Mouse (Mus musculus) kidney, adult 2 months (tissue): ENCODE measurements at regions not wholly inside any gene's neighbourhood (a gene's known extent, or its start where the extent isn't known, plus 50 kb on each side); places are given as distances from the start of the nearest gene placed in this dataset.

Source experiments
- DNase-seq: peaks from one replicate; pipeline ENCODE4 v3.0.0; 2021
- H3K27ac ChIP-seq: fragments of 200-500 bp; 2 replicates; pipeline ENCODE4 v1.5.1; 2012; ENCODE audit warnings: low read depth, low read length, control low read depth, inconsistent platforms; ENCODE audit not compliant: insufficient read depth
- H3K27me3 ChIP-seq: fragments of 200-500 bp; replicated peaks from 2 replicates; pipeline ENCODE4 v1.6.1; 2012; ENCODE audit warnings: mild to moderate bottlenecking, moderate library complexity, low read length, inconsistent platforms; ENCODE audit not compliant: control insufficient read depth, insufficient read depth
- H3K36me3 ChIP-seq: fragments of 200-500 bp; 2 replicates; pipeline ENCODE4 v1.6.1; 2012; ENCODE audit warnings: mild to moderate bottlenecking, moderate library complexity, low read length, inconsistent platforms; ENCODE audit not compliant: control insufficient read depth, insufficient read depth
- H3K4me1 ChIP-seq: fragments of 200-500 bp; 2 replicates; pipeline ENCODE4 v1.6.1; 2011; ENCODE audit warnings: low read length; ENCODE audit not compliant: control insufficient read depth, insufficient read depth
- H3K4me3 ChIP-seq: fragments of 200-500 bp; 2 replicates; pipeline ENCODE4 v1.5.1; 2011; ENCODE audit warnings: mild to moderate bottlenecking, low read depth, low read length, control low read depth; ENCODE audit not compliant: insufficient read depth
- CTCF ChIP-seq: fragments of 200-500 bp; conservative IDR thresholded peaks from 2 replicates; pipeline ENCODE4 v1.5.1; 2011; ENCODE audit warnings: low read depth, mild to moderate bottlenecking, control low read depth, low read length, moderate library complexity, mixed read lengths; ENCODE audit not compliant: insufficient read depth, insufficient read length
- POLR2A ChIP-seq: fragments of 200-500 bp; IDR thresholded peaks from one replicate; pipeline ENCODE4 v1.6.1; 2011; ENCODE audit warnings: low read depth, low read length, control low read depth
- WGBS: fragments of 180-500 bp; shearing (Covaris S2); methylation state at CpG from one replicate; pipeline ENCODE4 v1.1.7; 2018; 5-methylcytosine and 5-hydroxymethylcytosine counted together

DNA sequence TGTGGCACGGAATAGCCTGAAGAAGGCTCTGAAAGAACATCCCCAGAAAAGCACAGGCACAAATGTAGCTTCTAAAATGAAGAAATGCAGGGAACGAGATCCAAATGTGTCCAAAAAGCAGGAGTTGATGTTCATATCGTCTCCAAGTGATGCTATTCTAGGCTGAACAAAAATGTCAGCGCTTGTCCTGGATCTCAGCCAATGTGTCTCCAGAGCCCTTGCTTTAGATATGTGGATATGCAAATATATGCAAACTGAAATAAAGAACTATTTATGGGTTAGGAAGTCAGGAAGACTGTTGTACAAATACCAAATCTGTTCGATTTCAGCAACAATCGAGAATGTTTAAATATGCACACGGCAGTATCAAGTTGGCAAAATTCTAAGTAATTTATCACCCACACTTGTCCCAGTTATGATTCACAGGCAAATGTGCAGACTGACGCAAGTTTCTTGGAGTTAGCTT, 320.4 kb downstream of the Synb start:
- Histone ChIP-seq H3K4me1 (no peaks in the 10 kb centered on the region), H3K27ac (no peak overlapping the region), H3K36me3 (no peaks in the 10 kb centered on the region), H3K4me3 (no peak overlapping the region), H3K27me3 (no peaks in the 10 kb centered on the region)
- TF ChIP-seq CTCF = no peak
- no peak for TF ChIP-seq POLR2A
- DNase-seq = no peak
- WGBS = 66% methylated on average over 8 of the region's 8 CpGs

DNA sequence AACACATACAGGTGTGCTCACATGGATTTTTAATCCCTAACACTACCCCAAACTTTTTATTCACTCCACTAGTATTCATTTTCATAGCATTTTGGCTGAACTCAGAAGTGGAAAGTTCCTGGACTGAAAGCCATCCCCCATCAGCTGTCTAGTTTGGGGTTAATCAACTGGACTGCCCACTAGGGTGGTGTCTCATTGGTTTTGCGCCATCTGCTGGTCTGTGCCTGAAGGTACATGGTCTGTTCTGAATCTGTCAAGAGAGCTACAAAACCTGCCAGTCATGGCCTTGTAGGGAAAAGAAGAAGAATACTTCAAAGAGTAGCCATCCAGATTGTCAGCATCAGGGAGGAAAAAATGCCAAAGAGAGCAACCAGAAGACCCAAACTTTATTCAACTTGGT, 327.3 kb downstream of the Synb start:
- TF ChIP-seq POLR2A = no peak
- peak; percentile 82 for TF ChIP-seq CTCF
- WGBS = 0% methylated on average over 1 of the region's 1 CpGs
- Histone ChIP-seq H3K36me3 (no peaks in the 10 kb centered on the region), H3K27ac (no peak overlapping the region), H3K4me1 (no peaks in the 10 kb centered on the region), H3K4me3 (no peak overlapping the region), H3K27me3 (no peaks in the 10 kb centered on the region)
- DNase-seq = peak; percentile 57

DNA sequence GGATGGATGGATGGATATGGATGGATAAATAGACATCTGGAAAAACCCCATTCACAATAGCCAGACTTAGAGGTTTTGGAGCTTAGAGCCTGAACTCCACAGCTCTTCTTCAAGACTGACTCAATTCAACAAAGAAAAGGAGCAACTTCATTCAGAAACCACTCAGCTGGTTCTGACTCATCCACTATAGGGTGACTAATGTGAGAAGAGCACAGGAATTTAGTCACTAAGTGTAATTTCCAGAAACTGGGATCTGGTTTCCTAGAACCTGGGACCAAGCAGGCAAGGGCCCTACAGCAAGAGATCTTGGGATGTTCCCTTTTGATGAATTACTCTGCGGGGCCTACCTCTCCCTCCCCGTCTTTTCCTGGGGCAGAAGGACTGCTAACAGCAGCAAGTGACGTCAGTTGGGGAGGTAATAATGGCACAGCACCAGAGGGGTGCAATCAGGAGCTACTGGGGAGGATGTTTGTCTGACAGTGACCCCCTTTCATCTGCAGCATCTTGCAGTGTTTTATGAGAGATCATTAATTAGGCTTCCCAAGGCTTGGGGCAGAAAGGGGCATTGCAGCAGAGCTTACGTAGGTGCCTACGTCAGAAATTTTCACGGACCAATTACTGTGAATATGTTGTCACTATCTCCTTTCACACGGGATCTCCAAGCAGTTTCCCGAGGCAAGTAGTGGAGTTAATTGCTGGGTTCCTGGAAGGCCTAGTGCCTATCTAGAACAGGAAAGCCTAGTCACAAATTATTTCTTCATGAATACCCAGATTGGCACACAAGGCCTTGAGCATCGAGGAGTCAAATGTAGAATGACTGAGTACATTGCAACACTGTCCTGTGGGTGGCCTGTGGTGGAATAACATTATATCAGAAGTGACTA, 339.3 kb downstream of the Synb start:
- Histone ChIP-seq H3K4me3 (no peak overlapping the region), H3K27ac (no peak overlapping the region), H3K27me3 (no peaks in the 10 kb centered on the region; the same call in 1 of the 2 replicates), H3K4me1 (no peaks in the 10 kb centered on the region), H3K36me3 (no peaks in the 10 kb centered on the region)
- TF ChIP-seq POLR2A (no peak), CTCF (no peak)
- DNase-seq = no peak
- WGBS = 62% methylated on average over 9 of the region's 9 CpGs

DNA sequence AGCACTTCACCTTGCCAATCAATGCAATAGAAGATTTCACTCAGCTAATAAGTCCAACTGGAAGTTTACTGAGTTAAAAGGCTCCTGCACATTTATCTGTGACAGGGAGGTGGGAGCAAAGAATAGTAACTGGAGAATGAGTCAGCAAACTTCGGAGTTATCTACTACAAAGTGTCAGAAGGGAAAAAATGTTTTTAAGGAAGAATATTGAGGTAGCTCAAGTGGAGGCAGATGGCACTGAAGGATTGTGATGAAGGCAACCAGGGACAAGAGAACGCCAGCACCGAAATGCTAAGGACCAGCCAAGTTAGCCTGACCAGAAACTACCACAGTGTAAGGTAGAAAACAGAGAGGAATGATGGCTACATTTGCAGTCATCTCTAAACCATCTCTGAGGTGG, 348.2 kb downstream of the Synb start:
- H3K27ac ChIP-seq = no peak overlapping the region
- H3K4me1 ChIP-seq = no peaks in the 10 kb centered on the region
- TF ChIP-seq CTCF (no peak), POLR2A (no peak)
- 77% methylated on average over 3 of the region's 3 CpGs for WGBS
- H3K4me3 ChIP-seq = no peak overlapping the region
- H3K27me3 ChIP-seq = no peaks in the 10 kb centered on the region; the same call in 1 of the 2 replicates
- no peak for DNase-seq
- H3K36me3 ChIP-seq = no peaks in the 10 kb centered on the region

DNA sequence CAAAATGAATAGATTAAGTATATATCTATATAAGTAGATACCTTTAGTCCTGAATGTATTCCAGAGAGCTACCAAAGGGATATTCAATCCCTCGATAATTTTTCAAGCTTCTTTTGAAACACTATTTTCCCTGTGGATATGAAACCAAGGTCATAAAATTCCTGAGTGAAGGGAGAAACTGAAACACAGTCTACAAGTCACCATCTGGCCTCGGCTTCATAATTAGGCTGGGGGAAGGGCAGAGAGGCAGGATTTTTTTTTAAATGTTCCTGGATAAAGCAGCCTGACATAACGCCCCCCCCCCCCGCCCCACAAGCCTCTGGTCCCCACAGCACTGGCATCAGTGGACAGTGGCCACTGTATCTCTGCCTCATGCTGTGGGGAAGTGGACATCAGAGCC, 348.7 kb downstream of the Synb start:
- Histone ChIP-seq H3K4me1 (no peaks in the 10 kb centered on the region), H3K36me3 (no peaks in the 10 kb centered on the region), H3K27me3 (no peaks in the 10 kb centered on the region; the same call in 1 of the 2 replicates), H3K4me3 (no peak overlapping the region), H3K27ac (no peak overlapping the region)
- 28% methylated on average over 4 of the region's 4 CpGs for WGBS
- TF ChIP-seq POLR2A (no peak), CTCF (no peak)
- DNase-seq = no peak

DNA sequence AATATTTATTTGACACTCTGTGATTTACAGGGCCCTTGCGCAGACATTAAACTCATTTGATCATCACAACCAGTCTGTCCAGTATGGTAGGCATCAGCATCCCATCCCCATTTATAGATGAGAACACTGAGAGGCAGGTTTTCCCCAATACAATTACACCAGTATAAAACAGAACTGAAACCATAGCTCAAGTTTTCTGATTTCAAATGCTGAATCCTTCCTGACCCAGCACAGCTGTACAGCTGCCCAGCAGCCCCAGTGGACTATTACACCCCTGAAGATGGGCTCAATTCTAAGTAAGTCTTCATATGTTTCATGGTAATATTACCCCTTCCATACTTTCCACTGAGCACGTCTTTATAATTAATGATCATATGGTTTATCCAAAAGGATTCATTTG, 352.3 kb downstream of the Synb start:
- Histone ChIP-seq H3K27me3 (no peaks in the 10 kb centered on the region; the same call in 1 of the 2 replicates), H3K4me1 (no peaks in the 10 kb centered on the region), H3K36me3 (no peaks in the 10 kb centered on the region), H3K4me3 (no peak overlapping the region), H3K27ac (no peak overlapping the region)
- no peak for TF ChIP-seq CTCF
- TF ChIP-seq POLR2A = no peak
- DNase-seq = no peak
- 88% methylated on average over 2 of the region's 2 CpGs for WGBS

DNA sequence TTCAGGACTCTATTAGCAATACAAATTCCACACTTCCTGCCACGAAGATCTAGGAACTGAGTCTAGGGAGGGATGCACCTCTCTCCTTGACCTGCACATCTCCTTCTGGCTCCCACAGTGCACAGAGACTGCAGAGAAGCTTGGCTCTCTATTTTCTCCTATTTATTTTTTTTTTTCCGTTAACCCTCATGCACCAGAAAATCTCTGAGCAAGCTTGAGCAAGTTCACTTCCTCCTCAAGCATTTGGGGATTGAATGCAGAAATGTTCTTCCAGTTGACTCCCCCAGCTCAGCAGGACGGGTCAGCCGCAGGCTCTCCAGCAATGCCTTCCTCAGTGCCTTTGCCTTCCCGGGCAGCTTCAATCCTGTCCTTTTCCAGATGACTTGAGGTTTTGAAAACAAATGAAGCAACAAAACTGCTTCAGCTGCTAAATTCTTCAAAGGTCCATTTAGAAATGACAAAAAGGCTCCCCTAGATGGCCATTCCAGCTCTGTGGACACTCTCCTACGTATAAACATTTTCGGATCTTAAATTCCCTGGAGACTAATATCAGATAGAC, 352.9 kb downstream of the Synb start:
- TF ChIP-seq POLR2A (no peak), CTCF (no peak)
- Histone ChIP-seq H3K27me3 (no peaks in the 10 kb centered on the region; the same call in 1 of the 2 replicates), H3K4me3 (no peak overlapping the region), H3K4me1 (no peaks in the 10 kb centered on the region), H3K27ac (no peak overlapping the region), H3K36me3 (no peaks in the 10 kb centered on the region)
- 44% methylated on average over 7 of the region's 7 CpGs for WGBS
- no peak for DNase-seq
